Mouse (Mus musculus): ENCODE measurements around the gene Mfsd7a.

DNA sequence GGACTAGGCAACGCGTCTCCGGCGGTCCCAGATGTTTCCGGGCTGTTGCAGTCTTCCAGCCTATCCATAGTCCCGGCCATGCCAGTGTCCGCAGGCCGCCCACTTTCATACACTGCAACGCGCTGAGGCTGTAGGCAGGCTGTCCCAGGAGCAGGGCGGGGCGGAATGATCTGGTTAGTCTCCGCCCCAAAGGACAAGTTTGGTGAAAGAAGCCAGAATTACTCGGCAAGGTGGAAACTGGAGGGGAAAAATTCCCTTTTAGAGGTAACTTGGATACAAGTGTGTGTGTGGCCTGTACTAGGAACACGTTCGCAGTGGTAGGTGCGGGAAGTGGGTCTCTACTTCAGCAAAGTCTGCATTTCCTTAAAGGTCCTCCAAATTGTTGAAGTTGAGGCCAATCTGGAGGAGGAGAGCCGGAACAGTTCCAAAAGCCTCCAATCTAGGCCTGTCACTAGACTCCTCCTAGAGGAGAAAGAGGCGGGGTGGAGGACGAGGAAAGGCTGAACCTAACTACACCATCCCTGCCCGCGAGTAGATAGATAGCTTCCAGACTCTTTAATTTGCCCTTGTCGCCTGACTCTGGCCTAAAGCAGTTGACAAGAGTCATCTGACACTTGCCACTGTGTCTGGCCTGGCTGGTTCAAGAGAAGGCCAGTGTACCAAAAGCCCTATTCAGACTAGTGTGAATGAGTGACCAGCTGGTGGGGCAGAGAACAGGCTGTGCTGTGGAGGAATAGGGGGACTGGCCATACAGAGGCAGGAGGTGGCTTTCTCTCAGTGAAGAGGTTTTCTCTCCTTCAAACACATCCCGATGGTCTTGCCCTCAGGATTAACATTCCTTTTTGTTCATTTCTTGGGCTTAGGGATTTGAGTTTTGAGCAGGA lies at the start of gene Mfsd7a:
- no peak for TF ChIP-seq CTCF (IDR thresholded peaks at IDR 0.05; ENCODE audit: control insufficient read depth, insufficient read depth, insufficient replicate concordance, low read depth, low read length)
- no peak for TF ChIP-seq POLR2A (IDR thresholded peaks at IDR 0.05; ENCODE audit: control insufficient read depth, low read depth, low read length)
